ENCODE assay signal across 9 mouse cellular contexts in genomic region chr7:110891501-110891986, GRCm38 (mm10). TPM values are rescaled to one million over a fixed set of nuclear protein-coding genes. Genes with fewer than 3 reads are reported as not detected.
A peak's percentile ranks its signal among the peaks of the same experiment; 100 is the strongest.
DNase-seq lines count a peak whose midpoint lies in the region; ATAC-seq lines count a peak whose summit lies in the region.
"Had no signal": no experiment of that assay in that cellular context is flagged by ENCODE, and none has a peak within 500 bp of the region (broad histone marks: within the 10 kb centered on the region; RNA-seq: fewer than 3 reads in every experiment).

No protein-coding gene starts in this region.

- no peaks in the 10 kb centered on the region for H3K27me3 ChIP-seq in erythroblast, embryonic 14.5 days (ENCODE audit: control insufficient read depth)
- no peaks in the 10 kb centered on the region for H3K27me3 ChIP-seq in intestine, embryonic 16.5 days (replicated peaks; ENCODE audit: control insufficient read depth, insufficient read depth, low read length)
- H3K27me3 ChIP-seq in liver, embryonic 15.5 days = no peaks in the 10 kb centered on the region
- H3K27me3 ChIP-seq in embryonic facial prominence, embryonic 10.5 days (replicated peaks; ENCODE audit: low read depth, poor library complexity, severe bottlenecking) = no peaks in the 10 kb centered on the region
- H3K27me3 ChIP-seq: neural tube, embryonic 13.5 days had no signal

- peak overlapping the region; percentile 53; the same call in 1 of the 2 replicates for H3K9ac ChIP-seq in intestine, embryonic 16.5 days (ENCODE audit: low read depth, low read length)
- H3K9ac ChIP-seq in liver, embryonic 15.5 days = peak overlapping the region; percentile 9; the same call in 1 of the 2 replicates
- H3K9ac ChIP-seq: neural tube, embryonic 13.5 days had no signal

- no peaks in the 10 kb centered on the region for H3K9me3 ChIP-seq in erythroblast, embryonic 14.5 days (ENCODE audit: control insufficient read depth, low read length)
- no peaks in the 10 kb centered on the region for H3K9me3 ChIP-seq in intestine, embryonic 16.5 days (ENCODE audit: control insufficient read depth, low read length)
- H3K9me3 ChIP-seq in liver, embryonic 15.5 days (replicated peaks) = no peaks in the 10 kb centered on the region
- H3K9me3 ChIP-seq in embryonic facial prominence, embryonic 10.5 days = no peaks in the 10 kb centered on the region
- H3K9me3 ChIP-seq: neural tube, embryonic 13.5 days had no signal

- ATAC-seq in intestine, embryonic 16.5 days = peak; percentile 83
- ATAC-seq in liver, embryonic 15.5 days (ENCODE audit: insufficient read depth) = peak; percentile 60

- H3K27ac ChIP-seq in intestine, embryonic 16.5 days (ENCODE audit: low read length) = peak overlapping the region; percentile 96
- peak overlapping the region; percentile 67 for H3K27ac ChIP-seq in liver, embryonic 15.5 days (replicated peaks)
- no peak overlapping the region for H3K27ac ChIP-seq in embryonic facial prominence, embryonic 10.5 days (replicated peaks)
- H3K27ac ChIP-seq: neural tube, embryonic 13.5 days had no signal

- peak overlapping the region; percentile 33; the same call in 1 of the 2 replicates for H3K4me2 ChIP-seq in intestine, embryonic 16.5 days (ENCODE audit: low read depth, low read length)
- peak overlapping the region; percentile 56 for H3K4me2 ChIP-seq in liver, embryonic 15.5 days
- H3K4me2 ChIP-seq: neural tube, embryonic 13.5 days had no signal

- peaks cover 1% of the 10 kb centered on the region; the same call in 1 of the 2 replicates for H3K36me3 ChIP-seq in erythroblast, embryonic 14.5 days (ENCODE audit: control insufficient read depth)
- H3K36me3 ChIP-seq in intestine, embryonic 16.5 days (ENCODE audit: control insufficient read depth, insufficient read depth, low read length) = no peaks in the 10 kb centered on the region
- H3K36me3 ChIP-seq in liver, embryonic 15.5 days (replicated peaks) = no peaks in the 10 kb centered on the region
- H3K36me3 ChIP-seq in embryonic facial prominence, embryonic 10.5 days (replicated peaks) = no peaks in the 10 kb centered on the region
- H3K36me3 ChIP-seq: neural tube, embryonic 13.5 days had no signal

- peak; percentile 38 for DNase-seq in adrenal gland, postnatal 10 days
- no peak for DNase-seq in adrenal gland, postnatal 4 days (ENCODE audit: low spot score in 2 of 2)
- peak; percentile 16 for DNase-seq in telencephalon, adult 2 months (ENCODE audit: low read depth, low spot score)
- no peak for DNase-seq in MN1 (ENCODE audit: low spot score)
- no peak for DNase-seq in embryonic facial prominence, embryonic 10.5 days (ENCODE audit: low spot score)

- peak overlapping the region; percentile 27 for H3K4me3 ChIP-seq in erythroblast, embryonic 14.5 days (replicated peaks)
- H3K4me3 ChIP-seq in intestine, embryonic 16.5 days (ENCODE audit: low read length) = no peak overlapping the region
- H3K4me3 ChIP-seq in liver, embryonic 15.5 days (replicated peaks) = 0 out of 2 replicates have a peak overlapping the region, but pooled peaks have one; percentile 2
- no peak overlapping the region for H3K4me3 ChIP-seq in embryonic facial prominence, embryonic 10.5 days
- H3K4me3 ChIP-seq: neural tube, embryonic 13.5 days had no signal

- WGBS in intestine, embryonic 16.5 days = 51% methylated on average over 9 of the region's 9 CpGs
- WGBS in liver, embryonic 15.5 days (ENCODE audit: insufficient replicate concordance) = 18% methylated on average over 9 of the region's 9 CpGs
- 70% methylated on average over 9 of the region's 9 CpGs for whole genome bisulfite sequencing in embryonic facial prominence, embryonic 10.5 days

- H3K4me1 ChIP-seq in erythroblast, embryonic 14.5 days (ENCODE audit: control insufficient read depth) = peaks cover 28% of the 10 kb centered on the region
- H3K4me1 ChIP-seq in intestine, embryonic 16.5 days (ENCODE audit: control insufficient read depth, insufficient read depth, low read length) = peaks cover 27% of the 10 kb centered on the region
- peaks cover 40% of the 10 kb centered on the region for H3K4me1 ChIP-seq in liver, embryonic 15.5 days (replicated peaks)
- H3K4me1 ChIP-seq in embryonic facial prominence, embryonic 10.5 days = no peaks in the 10 kb centered on the region
- H3K4me1 ChIP-seq: neural tube, embryonic 13.5 days had no signal

RNA-seq across cellular contexts. Expression of gene Lyve1, which starts 28.5 kb away (rescaled TPM):
- total RNA-seq in adrenal gland, postnatal 10 days (2021) = 10 to 100 TPM; 15.1 to 20.6 TPM
- total RNA-seq in adrenal gland, postnatal 4 days (2021) = 10 to 100 TPM; 24.1 to 33.6 TPM
- polyA plus RNA-seq in erythroblast, embryonic 14.5 days (2012) = 0.01 TPM in 1 of 2 replicates, not detected in the other
- polyA plus RNA-seq in intestine, embryonic 16.5 days (2015; fragmentation: Nextera tagmentation; extraction: Ambion mirVana) = 13.8 and 15.1 TPM in 2 replicates
- 23.8 and 24.1 TPM in 2 replicates for polyA plus RNA-seq in liver, embryonic 15.5 days (2015; fragmentation: Nextera tagmentation; extraction: Ambion mirVana)
- polyA plus RNA-seq in embryonic facial prominence, embryonic 10.5 days (2016; fragmentation: Nextera tagmentation; extraction: Ambion mirVana) = 0.36 and 0.41 TPM in 2 replicates

RNA-seq across cellular contexts. Expression of gene Rnf141, which starts 47.3 kb away (rescaled TPM):
- 10 to 100 TPM; 43.2 to 45.4 TPM for total RNA-seq in adrenal gland, postnatal 10 days (2021)
- total RNA-seq in adrenal gland, postnatal 4 days (2021) = 10 to 100 TPM; 52.1 to 56.5 TPM
- polyA plus RNA-seq in erythroblast, embryonic 14.5 days (2012) = 0.21 and 0.26 TPM in 2 replicates
- 37.5 and 39.0 TPM in 2 replicates for polyA plus RNA-seq in intestine, embryonic 16.5 days (2015; fragmentation: Nextera tagmentation; extraction: Ambion mirVana)
- polyA plus RNA-seq in liver, embryonic 15.5 days (2015; fragmentation: Nextera tagmentation; extraction: Ambion mirVana) = 24.7 and 29.0 TPM in 2 replicates
- polyA plus RNA-seq in embryonic facial prominence, embryonic 10.5 days (2016; fragmentation: Nextera tagmentation; extraction: Ambion mirVana) = 21.5 and 22.3 TPM in 2 replicates

Comparison
In these comparisons a context has a peak if more than half of its experiments do, and no peak if none do; other contexts are left out.
1. DNase-seq: peak in adrenal gland, postnatal 10 days (single experiment) and telencephalon, adult 2 months (single experiment); none in adrenal gland, postnatal 4 days (0 of 2), MN1 (single experiment) and embryonic facial prominence, embryonic 10.5 days (single experiment).
2. H3K4me3 ChIP-seq: peak in erythroblast, embryonic 14.5 days (single experiment) and liver, embryonic 15.5 days (single experiment); none in intestine, embryonic 16.5 days (single experiment) and embryonic facial prominence, embryonic 10.5 days (single experiment).
3. RNA of gene Lyve1, which starts 28.5 kb away (polyA plus RNA-seq): 23.8 to 24.1 TPM in liver, embryonic 15.5 days and 13.8 to 15.1 TPM in intestine, embryonic 16.5 days; 0.36 to 0.41 TPM in embryonic facial prominence, embryonic 10.5 days and 0.01 TPM in erythroblast, embryonic 14.5 days; every median in the first group is over 10 times any median in the second.
4. RNA of gene Rnf141, which starts 47.3 kb away (polyA plus RNA-seq): 37.5 to 39.0 TPM in intestine, embryonic 16.5 days, 24.7 to 29.0 TPM in liver, embryonic 15.5 days and 21.5 to 22.3 TPM in embryonic facial prominence, embryonic 10.5 days; 0.21 to 0.26 TPM in erythroblast, embryonic 14.5 days; every median in the first group is over 10 times any median in the second.